Mouse (Mus musculus) embryo, embryonic 10.5 days (tissue): ENCODE measurements around the gene Cstf3.

ENCODE experiments used
- DNase-seq: peaks from one replicate; pipeline ENCODE4 v3.0.0-alpha.2; 2015; ENCODE audit warnings: low spot score

The Cstf3 gene

DNA sequence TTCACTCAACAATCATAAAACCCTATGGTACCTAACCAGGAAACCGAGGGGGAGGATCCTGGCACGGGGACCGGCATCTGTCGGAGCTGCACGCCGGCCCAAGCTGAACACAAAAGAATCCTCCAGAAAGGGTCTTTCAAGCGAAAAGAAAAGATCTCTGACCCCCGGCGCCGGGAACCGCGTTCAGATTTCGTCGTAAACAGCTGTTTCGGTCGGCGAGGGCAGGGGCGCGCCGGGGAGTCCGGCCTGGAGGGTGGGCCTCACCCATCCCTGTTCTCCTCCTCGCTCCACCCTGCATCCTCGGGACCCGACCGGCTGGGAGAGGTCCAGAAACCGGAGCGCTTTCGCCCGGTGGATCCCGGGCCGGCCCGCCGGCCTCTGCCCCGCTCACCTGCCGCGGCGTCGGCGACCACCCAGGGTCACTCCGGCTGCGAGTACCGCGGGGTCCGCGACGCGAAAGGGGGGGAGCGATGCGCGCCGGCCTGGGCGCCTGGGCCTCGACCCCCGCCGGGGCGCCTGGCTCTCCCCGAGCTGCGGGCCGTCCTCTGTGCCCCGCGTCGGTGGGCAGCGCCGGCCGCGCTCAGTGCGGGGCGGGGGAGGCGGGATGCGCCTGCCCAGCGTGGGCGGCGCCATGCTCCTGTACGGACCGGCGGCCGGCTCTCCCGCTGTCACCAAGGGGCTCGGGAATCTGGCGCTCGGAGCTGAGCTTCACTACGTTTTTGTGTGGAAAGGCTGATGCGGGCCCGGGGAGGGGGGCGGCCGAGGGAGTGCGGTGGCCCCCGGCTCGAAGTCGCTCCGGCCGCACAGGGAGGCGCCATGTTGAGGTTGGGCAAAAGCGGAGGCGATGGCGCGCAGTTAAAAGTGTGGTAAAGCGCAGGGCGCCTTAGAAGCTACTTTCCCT is 121.5 kb downstream of the Cstf3 start, which contains the start of gene Tcp11l1:
TSS of gene Tcp11l1 (minus strand) at position 585 of the 901 bp plus-strand sequence.
- DNase-seq: peak; percentile 72

DNA sequence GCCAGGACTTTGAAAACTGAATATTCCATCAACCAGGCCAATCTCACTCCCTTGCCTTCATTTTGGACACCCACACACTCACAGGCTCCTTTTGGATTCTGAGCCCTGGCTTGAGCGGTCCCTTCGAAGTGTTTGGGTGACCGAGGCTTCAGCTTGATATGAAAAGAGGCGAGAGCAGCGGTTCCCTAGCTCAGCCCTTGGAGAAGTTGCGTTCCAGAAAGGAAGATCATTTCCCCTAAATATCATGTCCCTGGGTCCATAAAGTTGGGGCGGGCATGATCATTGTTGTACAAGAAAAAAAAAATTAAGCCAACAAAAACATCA is 122.1 kb downstream of the Cstf3 start:
- DNase-seq: peak; percentile 79

- DNase-seq: peak; percentile 5
Observed at GRCm38 (mm10) chr2:104714254-104714691, 124.0 kb downstream of the Cstf3 start.
